Mouse (Mus musculus) retina, adult 2 months (tissue): ENCODE measurements around the gene Id2.

Source experiments
- DNase-seq: peaks from one replicate; pipeline ENCODE4 v3.0.0-alpha.2; 2012; ENCODE audit warnings: low read depth, low spot score

Id2 gene

DNA sequence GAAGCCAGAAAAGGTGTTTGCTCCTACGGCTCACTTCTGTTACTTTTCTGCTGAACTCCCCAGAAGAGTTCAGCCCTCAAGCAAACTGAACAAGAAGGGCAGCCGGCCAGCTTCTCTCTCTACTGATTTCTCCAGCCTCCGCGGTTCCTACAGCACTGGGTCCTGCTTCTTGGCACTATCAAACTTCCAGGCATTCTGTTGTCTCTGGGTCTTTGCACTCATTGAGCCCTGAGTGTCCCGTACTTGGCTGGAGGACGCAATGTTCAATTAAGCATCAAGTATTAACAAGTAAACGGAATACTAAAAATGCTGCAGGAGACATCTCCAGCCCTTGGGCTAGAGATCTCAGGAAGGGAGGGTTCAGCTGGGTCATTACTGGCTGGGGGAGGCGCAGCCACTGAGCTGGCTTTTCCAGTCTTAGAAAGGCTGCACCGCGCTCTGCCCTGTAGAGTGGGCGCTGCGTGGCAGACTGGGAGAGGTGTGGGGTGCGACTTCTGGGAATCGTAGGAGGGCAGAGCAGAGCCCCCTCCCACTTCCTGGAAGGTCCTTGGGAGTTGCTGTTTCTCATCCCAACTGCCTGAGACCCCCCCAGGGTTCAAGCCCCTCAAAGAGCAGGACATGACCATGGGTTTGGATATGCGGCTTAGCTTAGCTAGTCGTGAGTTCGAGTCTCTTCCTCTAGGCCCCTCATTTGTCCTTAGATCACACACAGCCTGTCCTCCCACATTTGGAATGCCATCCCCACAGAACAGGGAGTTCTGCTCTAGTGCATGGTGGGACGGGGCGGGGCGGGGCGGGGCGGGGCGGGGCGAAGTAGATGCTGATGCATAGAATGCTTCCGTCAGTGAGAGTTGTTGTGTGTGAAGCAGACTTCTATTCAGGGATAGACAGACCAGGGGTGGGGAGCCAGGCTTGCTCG is 13.4 kb downstream of the Id2 start:
- no peak for DNase-seq

DNA sequence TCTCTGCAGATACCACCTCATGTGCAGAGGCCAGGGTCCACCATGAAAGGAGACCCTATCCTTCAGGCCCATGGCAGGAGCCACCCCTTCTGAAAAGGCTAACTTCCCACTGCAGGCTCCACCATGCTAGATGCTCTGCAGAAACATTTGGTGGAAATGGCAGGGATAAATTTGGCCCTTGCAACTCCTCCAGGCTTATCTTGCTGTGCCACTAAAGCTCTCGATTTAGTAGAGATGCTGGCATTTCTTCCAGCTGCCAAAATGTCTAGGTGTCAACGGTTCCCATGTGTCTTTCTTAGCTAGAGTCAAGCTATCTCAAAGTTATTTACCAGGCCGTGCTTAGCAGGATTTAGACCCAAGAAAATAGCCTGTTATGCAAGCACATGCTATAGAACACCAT is 22.6 kb downstream of the Id2 start:
- no peak for DNase-seq

DNA sequence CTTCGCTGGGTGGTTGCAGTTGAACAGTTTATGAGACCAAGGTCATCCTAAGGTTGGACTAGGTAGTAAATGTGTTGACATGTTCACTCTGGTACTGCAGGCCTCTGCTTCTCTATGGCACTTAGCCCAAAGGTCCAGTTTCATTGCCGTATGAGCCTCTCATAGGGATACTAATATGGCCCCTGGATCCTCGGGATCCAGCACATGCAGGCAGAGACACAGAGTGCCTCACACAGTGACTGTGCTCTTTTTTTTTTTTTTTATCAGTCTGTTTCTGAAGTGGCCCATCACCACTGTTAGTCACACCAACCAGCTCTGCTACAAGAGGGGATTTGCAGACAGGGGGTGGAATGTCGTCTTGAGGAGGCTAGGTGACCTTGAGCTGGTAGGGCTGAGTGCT is 23.6 kb downstream of the Id2 start:
- no peak for DNase-seq

DNA sequence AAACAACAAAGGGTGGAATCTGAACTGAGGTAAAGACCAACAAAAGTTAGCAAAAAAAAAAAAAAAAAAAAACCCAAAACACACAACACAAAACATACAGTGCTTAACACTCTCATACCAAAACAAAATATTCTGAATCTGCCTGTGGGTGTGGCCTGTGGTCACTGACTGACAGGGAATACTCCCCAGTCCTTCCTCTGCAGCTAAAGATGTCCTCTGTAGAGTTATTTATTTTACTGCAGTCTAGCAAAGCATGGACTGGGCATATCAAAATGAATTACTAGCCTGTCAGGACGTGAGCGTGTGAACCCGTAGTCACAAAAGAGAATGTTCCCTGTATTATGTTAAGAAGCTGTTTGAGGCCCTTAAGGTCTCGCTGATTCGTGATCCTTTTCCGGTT is 34.7 kb downstream of the Id2 start:
- no peak for DNase-seq

DNA sequence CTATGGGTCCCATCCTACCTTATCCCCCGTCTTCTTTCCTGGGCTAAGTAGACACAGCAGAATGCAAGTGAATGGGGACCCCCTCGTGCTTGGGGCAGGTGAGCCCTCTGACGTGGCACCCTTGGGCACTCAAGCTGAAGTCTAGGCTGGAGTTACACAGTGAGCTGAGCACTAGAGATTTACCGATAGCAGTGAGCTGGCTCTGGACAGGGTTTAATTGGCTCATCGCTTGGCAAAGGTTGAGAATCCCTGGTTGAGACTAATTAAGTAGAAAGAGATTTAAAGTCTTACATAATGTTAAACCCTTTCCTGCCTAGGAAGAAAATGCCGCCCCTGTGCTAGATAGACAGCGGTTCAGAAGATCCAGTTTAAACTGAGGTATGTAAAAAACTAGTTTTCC is 36.0 kb downstream of the Id2 start:
- no peak for DNase-seq

DNA sequence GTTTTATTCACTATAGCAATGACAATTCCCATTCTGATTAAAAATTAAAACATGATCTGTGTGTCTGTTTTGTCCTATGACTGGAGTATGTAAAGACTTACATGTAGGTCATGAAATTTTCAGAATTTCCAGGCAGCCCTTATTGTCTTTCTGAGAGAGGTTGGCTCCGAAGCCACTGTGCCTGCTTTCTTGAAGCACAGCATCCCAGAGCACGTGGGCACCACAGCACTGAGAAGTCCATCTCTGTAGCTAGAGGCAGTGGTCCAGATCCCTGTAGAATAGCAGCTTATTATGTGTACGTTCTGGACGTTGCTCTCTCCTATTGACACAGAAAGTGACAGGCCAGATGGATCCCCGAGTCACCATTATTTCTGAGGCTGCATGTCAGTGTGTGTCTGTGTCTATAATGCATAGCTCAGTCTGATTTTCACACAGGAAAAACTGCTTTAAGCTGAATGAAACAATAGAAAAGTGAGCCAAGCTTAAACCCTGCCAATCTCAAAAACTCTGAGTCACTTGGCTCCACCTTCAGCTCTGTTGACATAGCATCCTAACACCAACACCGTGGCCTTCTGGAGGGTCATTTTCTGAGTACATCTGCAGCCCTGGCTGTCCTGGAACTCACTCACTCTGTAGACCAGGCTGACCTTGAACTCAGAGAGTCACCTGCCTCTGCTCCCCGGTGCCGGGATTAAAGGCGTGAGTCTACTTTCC is 37.3 kb downstream of the Id2 start:
- no peak for DNase-seq

DNA sequence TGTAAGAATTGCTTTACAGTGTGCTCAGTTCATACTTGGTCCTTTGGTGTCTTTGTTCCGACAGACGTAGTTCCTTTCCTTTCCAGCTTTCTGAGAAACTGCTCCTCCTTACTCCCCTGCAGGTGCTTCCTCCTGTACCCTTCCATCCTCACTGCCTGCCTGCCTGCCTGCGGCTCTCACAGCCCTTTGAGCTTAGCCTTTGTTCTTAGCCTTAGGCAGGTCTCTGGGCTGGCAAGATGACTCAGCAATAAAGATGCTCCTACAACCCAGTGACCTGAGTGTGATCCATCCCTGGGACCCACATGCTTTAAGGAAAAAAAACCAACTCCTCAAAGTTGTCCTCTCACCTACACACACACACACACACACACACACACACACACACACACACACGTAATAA is 42.0 kb downstream of the Id2 start:
- no peak for DNase-seq

DNA sequence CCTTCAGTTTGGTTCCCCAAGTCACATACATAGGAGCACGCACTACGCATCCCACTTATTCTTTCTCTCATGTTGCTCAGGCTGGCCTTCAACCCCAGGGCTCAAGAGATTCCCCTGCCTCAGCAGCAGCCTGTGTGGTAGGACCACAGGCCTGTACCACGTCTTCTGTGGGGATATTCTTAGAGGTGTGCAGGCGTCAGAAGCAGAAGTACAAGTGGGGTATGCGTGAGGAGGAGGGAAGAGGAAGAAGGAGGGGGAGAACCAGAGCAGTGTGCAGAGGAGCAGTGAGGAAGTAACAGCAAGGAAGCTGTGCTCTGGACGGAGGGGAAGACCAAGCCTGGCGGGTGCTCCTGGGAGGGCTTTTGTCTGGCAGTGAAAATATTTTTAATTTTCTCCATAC is 42.4 kb downstream of the Id2 start:
- no peak for DNase-seq

DNA sequence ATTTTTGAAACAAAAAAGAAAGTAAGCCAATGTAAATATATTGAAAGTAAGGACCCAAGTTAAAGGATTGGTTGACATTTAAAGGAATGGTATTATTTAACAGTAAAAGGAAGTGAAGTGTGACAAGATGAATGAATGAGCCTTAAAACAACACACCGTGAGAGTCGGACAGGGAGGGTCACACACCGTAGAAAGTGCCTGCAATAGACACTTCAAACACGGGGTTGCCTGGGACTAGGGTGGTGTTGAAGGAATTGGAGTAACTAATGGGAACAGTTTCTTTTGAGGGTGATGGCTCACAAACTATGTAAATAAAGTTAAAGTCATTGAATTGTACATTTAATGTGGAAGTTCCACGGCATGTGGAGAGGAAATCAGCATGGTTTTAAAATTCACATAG is 47.7 kb downstream of the Id2 start:
- DNase-seq: no peak

DNA sequence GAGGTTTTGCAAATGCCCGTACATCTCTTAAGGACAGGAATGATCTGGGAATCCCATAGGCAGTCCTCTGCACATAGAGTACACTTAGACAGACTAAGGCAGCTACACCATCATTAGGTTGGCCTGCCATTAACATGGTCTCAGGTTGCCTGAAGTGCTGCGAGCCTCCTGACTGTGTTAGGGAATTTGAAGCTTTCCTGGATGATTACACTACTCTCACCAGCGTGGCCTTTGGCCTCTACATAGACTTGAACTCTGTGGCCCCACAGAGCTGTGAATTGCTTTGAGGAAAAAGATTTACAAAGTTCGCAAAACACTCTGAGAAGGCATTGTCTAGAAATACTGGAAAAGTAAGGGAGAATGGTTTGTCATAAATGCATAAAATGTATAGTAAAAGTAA is 52.4 kb downstream of the Id2 start:
- DNase-seq: no peak

DNA sequence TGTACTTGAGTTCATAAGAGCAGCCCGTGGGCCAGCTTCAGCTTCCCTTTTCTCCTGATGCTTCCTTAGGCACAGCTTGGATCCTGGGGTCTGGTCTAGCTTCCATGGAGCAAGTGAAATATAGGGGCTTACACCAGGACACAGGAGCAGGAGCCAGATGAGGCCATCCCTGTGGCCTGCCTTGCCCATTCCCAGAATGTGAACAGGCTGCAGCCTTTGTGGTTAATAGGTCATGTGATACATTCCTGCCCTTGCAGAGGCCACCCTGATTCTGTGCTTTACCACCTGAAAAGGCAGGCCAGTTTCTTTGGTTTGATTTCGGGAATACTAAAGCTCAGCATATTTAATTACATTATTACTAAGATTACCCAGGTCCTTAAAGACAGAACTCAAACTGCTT is 52.9 kb downstream of the Id2 start:
- DNase-seq: no peak
